Mouse (Mus musculus): ENCODE measurements around the gene Tll2. TPM values are rescaled to one million over a fixed set of nuclear protein-coding genes. Genes with fewer than 3 reads are reported as not detected.

The Tll2 gene
- polyA plus RNA-seq, 1 experiment from 2014 or later: 0.95 TPM

DNA sequence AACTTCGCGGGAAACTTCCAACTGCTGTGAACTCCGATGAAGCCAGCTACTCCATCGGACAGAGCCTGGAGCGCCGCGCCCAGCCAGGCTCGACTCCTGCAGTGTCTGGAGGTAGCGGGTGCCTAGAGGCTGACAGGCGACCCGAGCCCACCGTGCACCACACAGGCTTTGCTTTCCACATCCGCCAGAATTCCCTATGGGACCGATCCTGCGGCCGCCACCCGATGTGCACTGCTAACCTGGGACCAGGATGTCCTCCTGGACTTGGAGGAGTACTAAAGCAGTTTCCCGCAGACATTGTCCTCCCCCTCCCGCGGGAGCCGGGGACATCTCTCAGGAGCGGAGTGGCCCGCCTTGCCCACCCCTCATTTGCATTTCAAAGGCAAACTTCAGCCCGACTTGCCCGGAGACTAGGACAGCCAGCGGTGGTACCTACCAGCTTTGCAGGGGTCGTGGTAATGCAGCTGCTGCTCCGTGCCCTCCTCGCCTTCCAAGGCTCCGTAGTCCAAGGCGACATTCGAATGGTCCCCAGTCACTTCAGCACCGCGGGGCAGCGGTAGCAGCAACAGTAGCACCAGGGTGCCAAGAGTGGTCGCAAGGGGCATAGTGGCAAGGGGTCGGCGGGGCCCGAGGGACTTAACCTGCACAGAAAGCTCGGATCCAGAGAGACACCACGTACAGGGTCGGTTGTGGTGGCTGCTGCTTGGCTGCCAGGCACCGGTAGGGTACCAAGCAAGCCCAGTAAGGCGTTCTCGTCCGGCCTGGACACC, 409 bp downstream of the Tll2 start:
- Histone ChIP-seq H3K27ac (ENCODE audit: low read depth, low read length) (no peak overlapping the region), H3K4me3 (ENCODE audit: low read depth, low read length) (peak overlapping the region; percentile 43), H3K4me2 (ENCODE audit: low read depth, low read length, severe bottlenecking) (peak overlapping the region; percentile 97), H3K9me3 (ENCODE audit: control insufficient read depth, low read length) (no peaks in the 10 kb centered on the region), H3K27me3 (ENCODE audit: control insufficient read depth, insufficient read depth, low read length) (peaks cover 33% of the 10 kb centered on the region), H3K9ac (ENCODE audit: low read length) (peak overlapping the region; percentile 39), H3K4me1 (replicated peaks; ENCODE audit: control insufficient read depth, insufficient read depth, low read length) (peaks cover 3% of the 10 kb centered on the region; the same call in 1 of the 2 replicates), H3K36me3 (ENCODE audit: control insufficient read depth, insufficient read depth, low read length) (no peaks in the 10 kb centered on the region)
- peak; percentile 38 for ATAC-seq (replicated peaks; ENCODE audit: low FRiP score)
- peak; percentile 68 for DNase-seq (ENCODE audit: low spot score)
- under 1% methylated on average over 46 of the region's 46 CpGs for WGBS

DNA sequence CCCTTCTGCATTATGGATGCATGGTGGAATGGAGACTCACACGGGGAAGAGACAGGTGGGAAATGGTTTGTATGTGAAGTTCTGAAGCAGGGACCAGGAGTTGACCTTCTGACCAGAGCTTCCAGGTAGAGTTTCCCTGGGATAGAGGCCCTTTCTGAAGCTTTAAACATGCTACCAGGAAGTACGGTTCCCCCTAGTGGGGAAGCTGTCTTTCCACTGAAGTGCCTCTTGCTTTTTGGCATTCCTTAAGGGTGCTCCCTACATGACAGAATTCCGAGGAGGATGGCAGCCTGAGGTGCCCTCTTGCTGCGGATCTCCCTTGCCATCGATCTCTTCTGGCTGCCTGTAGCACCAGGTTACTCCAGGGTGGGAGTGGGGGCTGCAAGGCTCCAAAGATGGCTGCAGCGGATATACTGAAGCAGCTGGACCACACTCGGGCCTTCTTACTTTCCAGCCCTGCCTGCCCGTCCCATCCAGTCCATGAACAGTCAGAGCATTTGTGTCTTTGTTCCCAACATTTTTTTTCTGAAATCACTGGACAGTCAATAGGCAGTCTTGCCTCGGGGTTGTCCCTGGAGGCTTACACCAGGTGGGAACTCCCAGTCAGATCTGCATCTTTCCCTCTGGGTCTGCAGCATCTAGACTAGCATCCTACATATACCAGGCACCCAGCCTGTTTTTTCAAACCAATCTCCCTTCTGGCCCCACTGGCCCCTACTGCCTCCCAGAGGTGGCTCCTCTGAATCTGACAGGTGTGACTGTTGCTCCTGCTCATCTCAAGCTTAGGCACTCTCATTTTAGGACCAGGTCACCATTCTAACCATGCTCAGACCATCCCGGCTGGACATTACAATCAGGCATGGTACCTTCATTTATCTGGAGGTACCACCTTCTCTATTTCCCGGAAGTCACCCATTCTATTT, 2.2 kb downstream of the Tll2 start:
- Histone ChIP-seq H3K4me3 (ENCODE audit: low read depth, low read length) (no peak overlapping the region), H3K27me3 (ENCODE audit: control insufficient read depth, insufficient read depth, low read length) (peaks cover 33% of the 10 kb centered on the region), H3K36me3 (ENCODE audit: control insufficient read depth, insufficient read depth, low read length) (no peaks in the 10 kb centered on the region), H3K4me1 (replicated peaks; ENCODE audit: control insufficient read depth, insufficient read depth, low read length) (peaks cover 3% of the 10 kb centered on the region; the same call in 1 of the 2 replicates), H3K4me2 (ENCODE audit: low read depth, low read length, severe bottlenecking) (no peak overlapping the region), H3K9me3 (ENCODE audit: control insufficient read depth, low read length) (no peaks in the 10 kb centered on the region), H3K9ac (ENCODE audit: low read length) (no peak overlapping the region), H3K27ac (ENCODE audit: low read depth, low read length) (no peak overlapping the region)
- ATAC-seq (replicated peaks; ENCODE audit: low FRiP score): no peak
- no peak for DNase-seq (ENCODE audit: low spot score)
- 63% methylated on average over 11 of the region's 11 CpGs for WGBS

DNA sequence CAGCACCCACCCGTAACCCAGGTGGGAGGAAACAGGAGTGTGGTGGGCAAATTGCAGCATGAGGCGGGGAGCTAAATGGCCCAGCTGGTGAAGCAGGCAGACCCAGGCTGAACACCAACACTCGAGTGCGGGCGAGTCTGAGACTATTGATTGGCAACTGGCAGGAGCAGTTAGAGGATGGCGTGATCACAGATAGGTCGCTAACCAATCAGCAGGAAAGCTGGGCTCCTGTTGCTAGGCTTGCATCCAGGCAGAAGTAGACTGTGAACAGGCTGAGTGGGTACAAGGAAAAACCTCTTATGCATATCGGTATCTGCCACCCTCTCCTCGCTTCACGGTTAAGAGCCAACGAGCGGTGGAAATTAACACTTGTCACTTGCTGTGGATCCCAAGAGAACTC, 9.0 kb downstream of the Tll2 start:
- no peak overlapping the region for H3K9ac ChIP-seq (ENCODE audit: low read length)
- H3K4me2 ChIP-seq (ENCODE audit: low read depth, low read length, severe bottlenecking): no peak overlapping the region
- no peaks in the 10 kb centered on the region for H3K4me1 ChIP-seq (replicated peaks; ENCODE audit: control insufficient read depth, insufficient read depth, low read length)
- no peaks in the 10 kb centered on the region for H3K36me3 ChIP-seq (ENCODE audit: control insufficient read depth, insufficient read depth, low read length)
- no peaks in the 10 kb centered on the region for H3K9me3 ChIP-seq (ENCODE audit: control insufficient read depth, low read length)
- no peak for DNase-seq (ENCODE audit: low spot score)
- 89% methylated on average over 12 of the region's 12 CpGs for WGBS
- no peak overlapping the region for H3K27ac ChIP-seq (ENCODE audit: low read depth, low read length)
- ATAC-seq (replicated peaks; ENCODE audit: low FRiP score): no peak
- H3K27me3 ChIP-seq (ENCODE audit: control insufficient read depth, insufficient read depth, low read length): peaks cover 20% of the 10 kb centered on the region
- H3K4me3 ChIP-seq (ENCODE audit: low read depth, low read length): no peak overlapping the region

DNA sequence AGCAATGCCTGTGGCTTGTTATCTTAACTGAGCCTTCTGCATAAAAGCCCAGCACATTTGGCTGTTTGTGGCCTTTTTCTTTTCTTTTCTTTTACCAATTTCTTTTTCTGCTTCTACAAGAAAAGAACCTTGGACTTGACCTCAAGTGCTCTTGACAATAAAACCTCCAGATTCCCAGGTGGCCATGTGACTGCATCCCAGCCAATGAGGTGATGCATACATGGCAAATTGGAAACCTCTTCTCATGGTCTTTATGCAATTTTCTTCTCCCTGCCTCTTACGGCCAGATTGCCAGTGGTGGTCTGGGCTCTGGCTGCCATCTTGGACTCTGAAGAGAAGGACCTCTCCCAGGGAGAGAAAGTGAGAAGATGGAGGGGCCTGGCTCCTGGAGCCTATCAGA, 13.3 kb downstream of the Tll2 start:
- no peak overlapping the region for H3K27ac ChIP-seq (ENCODE audit: low read depth, low read length)
- H3K36me3 ChIP-seq (ENCODE audit: control insufficient read depth, insufficient read depth, low read length): no peaks in the 10 kb centered on the region
- peaks cover 3% of the 10 kb centered on the region; the same call in 1 of the 2 replicates for H3K4me1 ChIP-seq (replicated peaks; ENCODE audit: control insufficient read depth, insufficient read depth, low read length)
- WGBS: 95% methylated on average over 1 of the region's 1 CpGs
- DNase-seq (ENCODE audit: low spot score): peak; percentile 20
- H3K27me3 ChIP-seq (ENCODE audit: control insufficient read depth, insufficient read depth, low read length): peaks cover 45% of the 10 kb centered on the region
- H3K4me3 ChIP-seq (ENCODE audit: low read depth, low read length): no peak overlapping the region
- no peak for ATAC-seq (replicated peaks; ENCODE audit: low FRiP score)
- H3K4me2 ChIP-seq (ENCODE audit: low read depth, low read length, severe bottlenecking): no peak overlapping the region
- H3K9ac ChIP-seq (ENCODE audit: low read length): no peak overlapping the region
- no peaks in the 10 kb centered on the region for H3K9me3 ChIP-seq (ENCODE audit: control insufficient read depth, low read length)

DNA sequence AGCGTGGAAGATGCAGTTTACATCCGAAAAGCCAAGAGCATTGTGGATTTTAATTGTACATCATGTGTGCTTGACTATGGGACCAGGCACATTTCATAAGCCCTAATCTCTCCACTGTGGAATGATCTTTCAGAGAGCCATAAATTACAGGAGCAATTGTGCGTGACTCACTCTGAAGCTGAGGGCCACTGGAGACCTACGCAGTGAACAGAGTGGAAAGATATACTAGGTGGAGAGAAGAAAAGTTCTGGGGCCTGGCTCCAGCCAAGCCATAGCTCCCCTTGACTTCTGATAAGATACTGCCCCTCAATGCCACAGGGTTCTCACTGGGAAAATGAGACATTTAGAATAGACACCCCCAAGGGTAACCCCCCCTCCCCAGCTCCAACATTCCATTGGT, 13.7 kb downstream of the Tll2 start:
- Histone ChIP-seq H3K9ac (ENCODE audit: low read length) (no peak overlapping the region), H3K9me3 (ENCODE audit: control insufficient read depth, low read length) (no peaks in the 10 kb centered on the region), H3K4me2 (ENCODE audit: low read depth, low read length, severe bottlenecking) (no peak overlapping the region), H3K27ac (ENCODE audit: low read depth, low read length) (no peak overlapping the region), H3K36me3 (ENCODE audit: control insufficient read depth, insufficient read depth, low read length) (no peaks in the 10 kb centered on the region), H3K4me3 (ENCODE audit: low read depth, low read length) (no peak overlapping the region), H3K27me3 (ENCODE audit: control insufficient read depth, insufficient read depth, low read length) (peaks cover 49% of the 10 kb centered on the region), H3K4me1 (replicated peaks; ENCODE audit: control insufficient read depth, insufficient read depth, low read length) (peaks cover 3% of the 10 kb centered on the region; the same call in 1 of the 2 replicates)
- DNase-seq (ENCODE audit: low spot score) (peak; percentile 10), ATAC-seq (replicated peaks; ENCODE audit: low FRiP score) (no peak)
- WGBS: 91% methylated on average over 4 of the region's 4 CpGs

DNA sequence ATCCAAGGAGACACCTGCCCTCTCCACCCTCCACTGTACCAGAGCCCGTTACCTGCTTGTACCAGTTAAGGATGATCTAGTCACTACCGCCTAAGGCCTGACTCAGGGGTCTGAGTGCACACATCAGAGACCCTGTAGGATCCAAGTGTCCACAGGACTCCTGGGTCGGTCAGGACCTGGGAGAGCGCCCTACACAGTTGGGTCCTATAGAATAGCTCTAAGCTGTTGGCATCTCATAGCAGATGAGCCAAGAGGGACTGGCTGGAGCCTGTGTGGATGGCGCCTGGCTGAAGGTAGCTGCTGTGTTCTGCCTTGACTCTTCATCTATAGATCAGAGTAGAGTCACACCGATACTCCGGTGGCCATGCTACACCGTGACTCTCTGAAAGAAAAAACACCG, 14.9 kb downstream of the Tll2 start:
- peak; percentile 63 for DNase-seq (ENCODE audit: low spot score)
- WGBS: 85% methylated on average over 9 of the region's 9 CpGs
- no peak for ATAC-seq (replicated peaks; ENCODE audit: low FRiP score)
- no peak overlapping the region for H3K4me2 ChIP-seq (ENCODE audit: low read depth, low read length, severe bottlenecking)
- H3K27me3 ChIP-seq (ENCODE audit: control insufficient read depth, insufficient read depth, low read length): peaks cover 59% of the 10 kb centered on the region
- H3K27ac ChIP-seq (ENCODE audit: low read depth, low read length): no peak overlapping the region
- no peak overlapping the region for H3K9ac ChIP-seq (ENCODE audit: low read length)
- no peak overlapping the region for H3K4me3 ChIP-seq (ENCODE audit: low read depth, low read length)
- H3K4me1 ChIP-seq (replicated peaks; ENCODE audit: control insufficient read depth, insufficient read depth, low read length): peaks cover 3% of the 10 kb centered on the region; the same call in 1 of the 2 replicates
- no peaks in the 10 kb centered on the region for H3K36me3 ChIP-seq (ENCODE audit: control insufficient read depth, insufficient read depth, low read length)
- no peaks in the 10 kb centered on the region for H3K9me3 ChIP-seq (ENCODE audit: control insufficient read depth, low read length)

DNA sequence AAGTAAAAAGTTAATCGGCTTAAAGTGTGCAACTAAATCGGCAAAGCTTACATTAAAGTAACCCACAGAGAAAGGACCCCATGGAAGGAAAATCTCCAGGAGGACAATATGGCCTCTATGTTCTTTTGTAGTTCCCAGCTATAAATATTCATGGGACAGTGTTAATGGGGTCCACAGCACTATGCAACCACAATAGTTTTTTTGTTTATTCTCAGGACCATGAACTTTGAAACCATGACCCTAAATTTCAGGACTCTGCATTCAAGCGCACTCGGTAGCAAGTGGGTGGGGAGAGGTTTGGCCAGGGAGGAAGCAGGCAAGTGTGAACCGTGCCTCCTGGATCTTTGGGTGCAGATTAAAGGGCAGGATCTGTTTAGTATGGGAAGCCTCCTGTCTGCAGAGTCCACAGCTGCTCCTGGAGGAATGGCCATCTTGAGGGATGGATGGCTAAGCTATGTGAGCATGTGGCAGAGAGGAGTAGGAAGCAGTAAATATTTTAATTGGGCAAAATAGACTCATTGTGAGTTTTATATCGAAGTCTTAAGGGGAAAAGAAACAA, 15.7 kb downstream of the Tll2 start:
- H3K4me2 ChIP-seq (ENCODE audit: low read depth, low read length, severe bottlenecking): no peak overlapping the region
- WGBS: 36% methylated on average over 6 of the region's 6 CpGs
- ATAC-seq (replicated peaks; ENCODE audit: low FRiP score) (peak; percentile 71), DNase-seq (ENCODE audit: low spot score) (peak; percentile 45)
- peaks cover 58% of the 10 kb centered on the region for H3K27me3 ChIP-seq (ENCODE audit: control insufficient read depth, insufficient read depth, low read length)
- peaks cover 3% of the 10 kb centered on the region; the same call in 1 of the 2 replicates for H3K4me1 ChIP-seq (replicated peaks; ENCODE audit: control insufficient read depth, insufficient read depth, low read length)
- H3K27ac ChIP-seq (ENCODE audit: low read depth, low read length): no peak overlapping the region
- no peaks in the 10 kb centered on the region for H3K9me3 ChIP-seq (ENCODE audit: control insufficient read depth, low read length)
- H3K36me3 ChIP-seq (ENCODE audit: control insufficient read depth, insufficient read depth, low read length): no peaks in the 10 kb centered on the region
- H3K4me3 ChIP-seq (ENCODE audit: low read depth, low read length): no peak overlapping the region
- no peak overlapping the region for H3K9ac ChIP-seq (ENCODE audit: low read length)

DNA sequence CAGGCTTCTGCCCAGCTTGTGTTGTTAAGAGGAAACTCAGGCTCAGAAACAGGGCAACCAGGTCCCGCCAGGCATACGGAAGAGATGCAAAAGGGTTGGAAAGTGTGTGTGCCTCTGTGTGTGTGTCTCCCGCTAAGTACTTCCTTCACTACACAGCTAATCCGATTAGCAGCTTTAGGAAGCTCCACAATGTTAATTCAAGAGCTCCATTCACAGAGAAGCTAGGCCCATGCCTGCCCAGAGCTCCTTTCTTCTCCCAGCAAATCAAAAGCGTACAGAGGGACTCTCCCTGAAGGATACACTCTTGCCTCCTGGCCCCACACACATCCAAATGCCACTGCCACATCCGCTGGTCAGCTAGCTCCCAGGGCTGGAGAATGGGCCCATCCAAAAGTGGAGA, 29.3 kb downstream of the Tll2 start:
- ATAC-seq (replicated peaks; ENCODE audit: low FRiP score): peak; percentile 72; the same call in 1 of the 2 replicates

More for the DNA sequence above, 29.3 kb downstream of the Tll2 start:
- peak; percentile 56 for DNase-seq (ENCODE audit: low spot score)
- H3K9ac ChIP-seq (ENCODE audit: low read length): no peak overlapping the region
- H3K27me3 ChIP-seq (ENCODE audit: control insufficient read depth, insufficient read depth, low read length): peaks cover 95% of the 10 kb centered on the region
- no peak overlapping the region for H3K27ac ChIP-seq (ENCODE audit: low read depth, low read length)
- no peaks in the 10 kb centered on the region for H3K9me3 ChIP-seq (ENCODE audit: control insufficient read depth, low read length)
- H3K4me1 ChIP-seq (replicated peaks; ENCODE audit: control insufficient read depth, insufficient read depth, low read length): peaks cover 3% of the 10 kb centered on the region; the same call in 1 of the 2 replicates
- no peak overlapping the region for H3K4me2 ChIP-seq (ENCODE audit: low read depth, low read length, severe bottlenecking)
- H3K4me3 ChIP-seq (ENCODE audit: low read depth, low read length): no peak overlapping the region
- WGBS: 2% methylated on average over 6 of the region's 6 CpGs
- H3K36me3 ChIP-seq (ENCODE audit: control insufficient read depth, insufficient read depth, low read length): no peaks in the 10 kb centered on the region
